Mouse (Mus musculus) limb, embryonic 15.5 days (tissue): ENCODE results near the gene Rpl37. TPM values are rescaled to one million over a fixed set of nuclear protein-coding genes. Genes with fewer than 3 reads are reported as not detected.

Experiments
- ATAC-seq: fragments of 200-750 bp; cut with Nextera tagmentation; 2 replicates; pipeline ENCODE4 v1.8.0; 2017; ENCODE audit warnings: low read depth, moderate TSS enrichment; ENCODE audit not compliant: insufficient number of reproducible peaks, low FRiP score, low TSS enrichment
- H3K27ac ChIP-seq: fragments of 300-500 bp; sonication (generic); 2 replicates; pipeline ENCODE4 v1.5.1; 2015; ENCODE audit warnings: moderate library complexity, mild to moderate bottlenecking, inconsistent platforms
- H3K27me3 ChIP-seq: fragments of 300-500 bp; sonication (generic); 2 replicates; pipeline ENCODE4 v1.6.1; 2015; ENCODE audit warnings: inconsistent platforms
- H3K36me3 ChIP-seq: fragments of 300-500 bp; sonication (generic); 2 replicates; pipeline ENCODE4 v1.6.1; 2015; ENCODE audit warnings: inconsistent platforms
- H3K4me1 ChIP-seq: fragments of 300-500 bp; sonication (generic); 2 replicates; pipeline ENCODE4 v1.6.1; 2015; ENCODE audit warnings: inconsistent platforms
- H3K4me2 ChIP-seq: fragments of 300-500 bp; sonication (generic); 2 replicates; pipeline ENCODE4 v1.6.1; 2015; ENCODE audit warnings: mild to moderate bottlenecking, inconsistent platforms
- H3K4me3 ChIP-seq: fragments of 300-500 bp; sonication (generic); 2 replicates; pipeline ENCODE4 v1.5.1; 2015; ENCODE audit warnings: mild to moderate bottlenecking, inconsistent platforms
- H3K9ac ChIP-seq: fragments of 300-500 bp; sonication (generic); 2 replicates; pipeline ENCODE4 v1.6.1; 2015; ENCODE audit warnings: inconsistent platforms
- H3K9me3 ChIP-seq: fragments of 300-500 bp; sonication (generic); 2 replicates; pipeline ENCODE4 v1.6.1; 2016; ENCODE audit warnings: inconsistent platforms
- WGBS: fragments of 180-500 bp; shearing (Covaris S2); methylation state at CpG from one replicate; pipeline ENCODE4 v1.1.7; 2015; 5-methylcytosine and 5-hydroxymethylcytosine counted together
- polyA plus RNA-seq: library from polyadenylated mRNA; unstranded; fragments of >200 nt; fragmentation: Nextera tagmentation; extraction: Ambion mirVana; gene quantifications from 2 replicates; pipeline ENCODE4 v1.2.1, GENCODE M21; 2015

Gene Rpl37
- polyA plus RNA-seq, 1 experiment from 2014 or later: 621 TPM

DNA sequence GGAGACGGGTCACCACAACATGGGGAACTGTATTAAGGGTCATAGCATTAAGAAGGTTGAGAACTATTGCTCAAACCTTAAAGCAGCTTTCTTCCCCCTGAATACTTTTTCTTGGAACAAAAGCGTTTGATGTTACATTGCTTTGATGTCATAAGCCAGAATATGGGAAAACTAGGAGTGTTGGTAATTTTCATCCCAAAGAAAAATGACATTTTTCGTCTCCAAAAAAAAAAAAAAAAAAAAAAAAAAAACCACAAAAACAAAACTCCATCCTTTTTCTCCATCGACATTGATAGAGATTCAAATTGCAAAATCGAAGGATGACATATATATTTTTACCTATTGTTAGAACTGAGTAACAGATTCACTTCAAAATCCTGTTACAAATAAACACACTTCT, 26.3 kb downstream of the Rpl37 start:
- ATAC-seq: no peak
- no peaks in the 10 kb centered on the region for H3K27me3 ChIP-seq
- H3K4me3 ChIP-seq: no peak overlapping the region; the same call in 1 of the 2 replicates
- H3K36me3 ChIP-seq: no peaks in the 10 kb centered on the region
- H3K9me3 ChIP-seq: no peaks in the 10 kb centered on the region
- peaks cover 8% of the 10 kb centered on the region for H3K4me1 ChIP-seq
- H3K4me2 ChIP-seq: no peak overlapping the region
- H3K27ac ChIP-seq: no peak overlapping the region
- 64% methylated on average over 5 of the region's 5 CpGs for WGBS
- H3K9ac ChIP-seq: no peak overlapping the region

- Histone ChIP-seq H3K27me3 (no peaks in the 10 kb centered on the region), H3K36me3 (no peaks in the 10 kb centered on the region), H3K27ac (peak within 1 kb of the TSS; percentile 92), H3K9ac (peak within 1 kb of the TSS; percentile 75), H3K9me3 (no peaks in the 10 kb centered on the region), H3K4me3 (peak within 1 kb of the TSS; percentile 83), H3K4me1 (peaks cover 11% of the 10 kb centered on the region), H3K4me2 (peak within 1 kb of the TSS; percentile 62)
- under 1% methylated on average over 59 of the region's 80 CpGs for WGBS
- peak; percentile 92 for ATAC-seq
These were observed 27.0 kb downstream of the Rpl37 start, which contains the start of gene Prkaa1 for GRCm38 (mm10) chr15:5143361-5144020. Prkaa1 (plus strand) TSS chr15:5143861.

DNA sequence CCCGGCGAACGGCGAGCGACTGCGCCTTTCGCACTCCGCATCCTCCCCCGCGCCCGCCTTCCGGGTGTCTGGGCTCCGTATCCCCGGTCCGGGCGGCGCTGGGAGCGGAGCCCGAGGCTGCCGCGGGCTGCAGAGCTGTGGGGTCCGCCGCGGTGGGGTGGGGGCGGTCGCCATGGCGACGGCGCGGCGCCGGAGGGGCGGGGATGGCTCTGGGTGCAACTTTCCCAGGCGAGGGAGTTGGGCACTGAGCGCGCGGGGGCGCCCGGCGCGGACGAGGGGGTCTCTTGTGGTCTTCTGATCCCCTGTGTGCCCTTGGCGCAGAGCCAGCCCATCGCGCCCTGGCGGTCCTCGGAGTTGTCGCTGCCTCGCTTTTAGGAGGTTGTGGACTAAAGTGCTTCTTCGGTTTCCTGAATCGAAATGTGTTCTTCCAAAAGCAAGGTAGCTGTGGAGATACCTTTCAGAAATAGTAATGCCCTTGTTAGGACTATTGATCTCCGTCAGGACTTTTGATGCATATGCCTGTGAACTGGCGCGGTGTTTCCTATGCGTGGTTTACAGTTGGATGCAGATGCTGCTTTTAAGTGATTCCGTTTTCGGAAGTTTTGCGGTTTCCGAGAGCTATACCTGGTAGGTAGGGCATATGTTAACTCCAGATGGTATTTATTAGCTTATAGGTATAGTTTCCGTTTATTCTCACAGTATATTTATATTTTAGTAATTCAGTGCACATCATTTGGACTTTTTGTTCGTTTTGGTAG, 27.8 kb downstream of the Rpl37 start:
- WGBS: 1% methylated on average over 42 of the region's 61 CpGs
- peak overlapping the region; percentile 62 for H3K4me2 ChIP-seq
- H3K4me3 ChIP-seq: peak overlapping the region; percentile 83
- peak; percentile 88 for ATAC-seq
- no peaks in the 10 kb centered on the region for H3K27me3 ChIP-seq
- H3K4me1 ChIP-seq: peaks cover 19% of the 10 kb centered on the region
- H3K27ac ChIP-seq: peak overlapping the region; percentile 92
- H3K9ac ChIP-seq: peak overlapping the region; percentile 75
- H3K9me3 ChIP-seq: no peaks in the 10 kb centered on the region
- H3K36me3 ChIP-seq: no peaks in the 10 kb centered on the region

GRCm38 (mm10) chr15:5145196-5145945, 28.9 kb downstream of the Rpl37 start:
- Histone ChIP-seq H3K4me1 (peaks cover 22% of the 10 kb centered on the region), H3K36me3 (no peaks in the 10 kb centered on the region), H3K4me2 (peak overlapping the region; percentile 62), H3K9me3 (no peaks in the 10 kb centered on the region), H3K27ac (no peak overlapping the region), H3K9ac (no peak overlapping the region), H3K4me3 (peak overlapping the region; percentile 83; the same call in 1 of the 2 replicates), H3K27me3 (no peaks in the 10 kb centered on the region)
- 39% methylated on average over 9 of the region's 9 CpGs for WGBS
- ATAC-seq: no peak

DNA sequence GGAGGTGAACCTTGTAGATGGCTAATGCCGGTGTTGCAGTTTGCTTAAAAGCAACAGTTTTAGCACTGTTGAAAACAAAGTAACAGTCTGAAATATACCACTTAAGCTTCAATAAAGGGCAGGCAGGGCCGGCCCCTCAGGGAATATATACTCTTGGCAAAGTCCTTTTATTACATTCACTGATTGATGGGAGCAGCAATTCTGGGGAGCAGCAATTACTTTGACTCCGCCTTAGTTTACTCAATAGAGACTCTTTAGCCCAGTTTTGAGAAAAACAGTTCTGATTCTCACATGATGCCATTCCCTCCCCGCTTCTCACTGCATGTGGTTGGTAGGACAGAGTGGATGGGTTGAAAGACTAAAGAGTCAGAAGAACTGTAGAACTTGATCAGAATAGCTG, 32.7 kb downstream of the Rpl37 start:
- Histone ChIP-seq H3K4me2 (no peak overlapping the region), H3K27ac (0 out of 2 replicates have a peak overlapping the region, but pooled peaks have one; percentile 9), H3K4me3 (no peak overlapping the region), H3K36me3 (no peaks in the 10 kb centered on the region), H3K27me3 (no peaks in the 10 kb centered on the region), H3K9me3 (no peaks in the 10 kb centered on the region), H3K4me1 (peaks cover 22% of the 10 kb centered on the region), H3K9ac (no peak overlapping the region)
- ATAC-seq: no peak
- 33% methylated on average over 4 of the region's 4 CpGs for WGBS

DNA sequence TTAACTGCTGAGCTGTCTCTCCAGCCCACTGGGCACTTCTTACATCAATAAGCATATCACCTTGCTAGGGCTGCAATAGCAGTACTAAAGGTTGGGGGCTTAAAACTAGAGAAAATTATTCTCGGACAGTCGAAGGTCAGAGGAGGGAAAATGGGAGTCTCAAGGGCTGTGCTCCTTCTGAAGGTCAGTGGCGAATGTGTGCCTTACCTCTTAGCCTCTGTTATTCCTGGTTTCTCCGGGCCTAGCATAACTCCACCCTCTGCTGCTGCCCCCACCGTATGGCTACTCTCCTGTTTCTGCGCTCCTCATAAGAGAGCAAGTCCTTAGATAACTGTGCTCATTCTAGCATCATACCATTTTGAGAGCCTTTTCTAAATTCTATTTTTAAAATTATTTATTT, 35.7 kb downstream of the Rpl37 start:
- WGBS: 91% methylated on average over 6 of the region's 6 CpGs
- Histone ChIP-seq H3K9me3 (no peaks in the 10 kb centered on the region), H3K4me2 (no peak overlapping the region), H3K4me3 (no peak overlapping the region), H3K9ac (no peak overlapping the region), H3K27me3 (no peaks in the 10 kb centered on the region), H3K27ac (no peak overlapping the region), H3K36me3 (no peaks in the 10 kb centered on the region), H3K4me1 (peaks cover 14% of the 10 kb centered on the region)
- no peak for ATAC-seq

- Histone ChIP-seq H3K36me3 (no peaks in the 10 kb centered on the region), H3K27me3 (no peaks in the 10 kb centered on the region), H3K9me3 (no peaks in the 10 kb centered on the region), H3K4me1 (no peaks in the 10 kb centered on the region), H3K4me2 (no peak overlapping the region), H3K27ac (no peak overlapping the region), H3K9ac (no peak overlapping the region), H3K4me3 (no peak overlapping the region)
- WGBS: 78% methylated on average over 9 of the region's 9 CpGs
- ATAC-seq: no peak
These were observed 38.2 kb downstream of the Rpl37 start for GRCm38 (mm10) chr15:5154621-5155020.

DNA sequence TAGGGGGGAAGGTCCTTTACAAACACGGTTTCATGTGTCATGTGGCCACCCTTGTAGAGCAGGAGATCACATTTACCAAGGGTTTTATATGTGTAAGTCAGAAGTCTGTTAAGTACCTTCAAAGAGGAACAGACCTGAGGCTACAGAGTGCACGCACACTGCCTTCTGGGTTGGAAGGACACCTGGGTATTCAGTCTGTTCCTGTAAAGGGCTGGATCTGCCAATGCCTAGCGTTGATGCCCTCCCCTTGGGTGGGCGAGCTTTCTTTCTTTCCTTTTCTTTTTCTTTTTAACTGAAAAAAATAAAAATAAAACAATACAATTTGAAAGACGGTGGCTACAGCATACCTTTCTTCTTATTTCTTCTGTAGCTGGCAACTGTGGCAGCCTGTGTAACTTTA, 38.6 kb downstream of the Rpl37 start:
- H3K27me3 ChIP-seq: no peaks in the 10 kb centered on the region
- no peak for ATAC-seq
- no peaks in the 10 kb centered on the region for H3K4me1 ChIP-seq
- H3K36me3 ChIP-seq: no peaks in the 10 kb centered on the region
- no peak overlapping the region for H3K27ac ChIP-seq
- no peaks in the 10 kb centered on the region for H3K9me3 ChIP-seq
- no peak overlapping the region for H3K4me3 ChIP-seq
- H3K9ac ChIP-seq: no peak overlapping the region
- H3K4me2 ChIP-seq: no peak overlapping the region
- WGBS: 64% methylated on average over 5 of the region's 5 CpGs

GRCm38 (mm10) chr15:5156355-5156754, 39.9 kb downstream of the Rpl37 start:
- no peaks in the 10 kb centered on the region for H3K27me3 ChIP-seq
- no peak overlapping the region for H3K27ac ChIP-seq
- no peak for ATAC-seq
- H3K4me2 ChIP-seq: no peak overlapping the region
- 81% methylated on average over 4 of the region's 4 CpGs for WGBS
- 0 out of 2 replicates have a peak, but pooled peaks cover under 1% of the 10 kb centered on the region for H3K36me3 ChIP-seq
- H3K9ac ChIP-seq: no peak overlapping the region
- H3K4me1 ChIP-seq: no peaks in the 10 kb centered on the region
- H3K4me3 ChIP-seq: no peak overlapping the region
- no peaks in the 10 kb centered on the region for H3K9me3 ChIP-seq

- no peak overlapping the region for H3K4me2 ChIP-seq
- WGBS: 58% methylated on average over 1 of the region's 1 CpGs
- 0 out of 2 replicates have a peak, but pooled peaks cover 4% of the 10 kb centered on the region for H3K36me3 ChIP-seq
- H3K4me1 ChIP-seq: no peaks in the 10 kb centered on the region
- no peak for ATAC-seq
- H3K27ac ChIP-seq: no peak overlapping the region
- H3K4me3 ChIP-seq: no peak overlapping the region
- no peaks in the 10 kb centered on the region for H3K9me3 ChIP-seq
- no peaks in the 10 kb centered on the region for H3K27me3 ChIP-seq
- no peak overlapping the region for H3K9ac ChIP-seq
These were observed 40.9 kb downstream of the Rpl37 start for GRCm38 (mm10) chr15:5157386-5157785.

- no peaks in the 10 kb centered on the region for H3K9me3 ChIP-seq
- H3K36me3 ChIP-seq: peaks cover 13% of the 10 kb centered on the region
- H3K4me2 ChIP-seq: no peak overlapping the region
- no peak overlapping the region for H3K9ac ChIP-seq
- H3K27ac ChIP-seq: no peak overlapping the region
- H3K4me3 ChIP-seq: no peak overlapping the region
- no peak for ATAC-seq
- H3K27me3 ChIP-seq: no peaks in the 10 kb centered on the region
- H3K4me1 ChIP-seq: no peaks in the 10 kb centered on the region
- WGBS: 83% methylated on average over 6 of the region's 6 CpGs
These were observed 42.4 kb downstream of the Rpl37 start for GRCm38 (mm10) chr15:5158827-5159226.
